Mouse (Mus musculus): Measurements from ENCODE around the gene Crb1. TPM values are rescaled to one million over a fixed set of nuclear protein-coding genes. Genes with fewer than 3 reads are reported as not detected.

Gene Crb1
- polyA plus RNA-seq, 1 experiment from 2014 or later = not detected

DNA sequence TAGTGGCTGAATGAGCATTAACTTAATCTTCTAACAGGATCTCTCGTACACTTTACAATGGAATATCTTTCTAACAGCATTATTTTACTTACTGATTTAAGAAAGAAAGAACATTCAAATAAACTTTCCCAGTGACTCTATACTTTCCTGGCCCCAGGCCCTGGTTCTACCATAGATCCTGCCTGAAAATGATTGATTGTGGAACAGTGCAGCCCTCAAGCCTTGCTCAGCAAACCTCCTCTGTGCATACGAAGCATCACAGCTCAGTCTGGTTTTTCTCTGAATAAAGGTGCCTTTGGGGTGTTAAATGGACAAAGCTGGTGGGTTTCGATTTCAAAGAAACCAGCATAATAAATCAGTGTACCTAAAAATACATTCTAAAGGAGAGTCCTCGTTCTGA is 153.1 kb downstream of the Crb1 start:
- Histone ChIP-seq H3K4me3 (ENCODE audit: inconsistent target) (no peak overlapping the region), H3K36me3 (ENCODE audit: inconsistent target) (no peaks in the 10 kb centered on the region), H3K79me2 (ENCODE audit: inconsistent target) (no peaks in the 10 kb centered on the region), H3K27ac (no peak overlapping the region)
- WGBS (ENCODE audit: missing documents) = 90% methylated on average over 4 of the region's 4 CpGs

DNA sequence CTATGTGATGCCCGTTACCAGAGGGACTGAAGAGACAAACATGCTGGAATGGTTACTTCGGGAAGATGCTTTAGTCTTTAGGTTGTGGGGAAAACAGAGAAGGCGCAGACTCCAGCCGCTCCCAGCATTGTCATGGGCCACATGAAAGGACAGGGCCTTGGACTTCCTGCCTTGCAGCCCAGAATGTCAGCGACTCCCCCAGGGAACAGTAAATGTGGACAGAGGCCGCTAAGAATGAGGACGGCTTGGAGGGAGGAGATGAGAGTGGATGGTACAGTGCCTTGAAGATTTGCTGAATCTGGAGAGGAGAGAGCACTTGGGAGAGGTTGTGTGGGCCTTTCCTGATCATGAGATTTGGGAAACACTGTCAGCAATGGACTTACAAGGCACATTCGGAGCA is 161.6 kb downstream of the Crb1 start:
- H3K79me2 ChIP-seq (ENCODE audit: inconsistent target) = no peaks in the 10 kb centered on the region
- H3K4me3 ChIP-seq (ENCODE audit: inconsistent target) = no peak overlapping the region
- WGBS (ENCODE audit: missing documents) = 71% methylated on average over 8 of the region's 8 CpGs
- H3K27ac ChIP-seq = no peak overlapping the region
- H3K36me3 ChIP-seq (ENCODE audit: inconsistent target) = no peaks in the 10 kb centered on the region

DNA sequence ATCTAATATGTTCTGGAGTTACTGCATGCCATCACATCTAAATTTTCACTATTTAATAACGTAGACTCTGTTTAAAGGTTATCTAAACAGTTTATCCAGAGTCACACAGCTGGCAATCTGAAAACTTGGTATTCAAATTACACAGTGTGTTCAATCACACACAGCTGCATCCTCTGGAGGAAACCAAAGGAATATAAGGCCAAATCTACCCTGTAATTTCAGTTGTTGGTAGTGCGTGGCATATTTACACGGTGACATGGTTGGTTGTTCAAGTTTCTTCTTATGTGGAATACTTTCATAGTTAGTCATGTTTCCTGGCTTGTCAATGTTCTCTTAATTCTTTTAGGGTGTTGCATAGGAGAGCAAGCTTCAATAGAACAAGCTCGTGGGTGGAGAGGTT is 166.4 kb downstream of the Crb1 start:
- H3K27ac ChIP-seq = no peak overlapping the region
- H3K4me3 ChIP-seq (ENCODE audit: inconsistent target) = no peak overlapping the region
- no peaks in the 10 kb centered on the region for H3K36me3 ChIP-seq (ENCODE audit: inconsistent target)
- 71% methylated on average over 4 of the region's 4 CpGs for WGBS (ENCODE audit: missing documents)
- no peaks in the 10 kb centered on the region for H3K79me2 ChIP-seq (ENCODE audit: inconsistent target)

DNA sequence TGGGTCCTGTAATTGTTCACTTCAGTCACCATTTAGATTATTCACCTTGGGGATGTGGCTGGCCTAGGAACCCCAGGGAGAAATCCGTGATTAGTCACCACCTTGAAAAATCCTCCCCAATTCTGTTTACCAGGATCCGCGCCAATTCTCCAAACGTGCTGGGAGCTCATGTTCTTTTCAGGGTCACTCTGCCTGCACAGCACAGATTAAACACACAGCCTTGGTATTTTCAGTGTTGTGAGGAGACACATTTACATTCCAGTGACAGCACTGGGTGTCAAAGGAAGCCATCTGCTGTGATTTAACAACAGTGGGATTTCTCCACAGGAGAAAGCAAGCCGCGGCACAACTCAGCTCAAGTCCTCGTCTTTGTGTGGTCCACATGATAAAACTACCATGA is 167.1 kb downstream of the Crb1 start:
- WGBS (ENCODE audit: missing documents) = 88% methylated on average over 7 of the region's 7 CpGs
- no peaks in the 10 kb centered on the region for H3K36me3 ChIP-seq (ENCODE audit: inconsistent target)
- no peak overlapping the region for H3K4me3 ChIP-seq (ENCODE audit: inconsistent target)
- no peaks in the 10 kb centered on the region for H3K79me2 ChIP-seq (ENCODE audit: inconsistent target)
- no peak overlapping the region for H3K27ac ChIP-seq

DNA sequence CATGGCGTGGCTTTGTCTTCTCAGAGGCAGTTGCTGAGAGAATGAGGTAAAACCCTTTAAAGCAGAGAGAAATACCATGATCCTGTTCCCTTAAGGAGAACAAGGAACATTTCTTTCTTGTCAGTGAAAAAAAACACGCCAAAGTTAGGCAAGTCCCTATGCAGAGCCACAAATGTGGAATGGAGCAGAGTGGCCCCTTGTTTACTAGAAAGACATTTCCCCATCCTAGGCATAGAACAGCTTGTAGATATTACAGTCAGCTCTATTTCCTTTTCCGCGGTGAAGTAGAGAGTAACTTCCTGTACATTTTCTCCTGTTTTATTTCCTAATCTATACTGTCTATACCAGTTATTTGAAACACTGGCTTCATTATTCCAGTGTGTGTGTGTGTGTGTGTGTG is 170.6 kb downstream of the Crb1 start:
- Histone ChIP-seq H3K4me3 (ENCODE audit: inconsistent target) (no peak overlapping the region), H3K27ac (no peak overlapping the region), H3K36me3 (ENCODE audit: inconsistent target) (no peaks in the 10 kb centered on the region), H3K79me2 (ENCODE audit: inconsistent target) (no peaks in the 10 kb centered on the region)
- 28% methylated on average over 4 of the region's 4 CpGs for WGBS (ENCODE audit: missing documents)

DNA sequence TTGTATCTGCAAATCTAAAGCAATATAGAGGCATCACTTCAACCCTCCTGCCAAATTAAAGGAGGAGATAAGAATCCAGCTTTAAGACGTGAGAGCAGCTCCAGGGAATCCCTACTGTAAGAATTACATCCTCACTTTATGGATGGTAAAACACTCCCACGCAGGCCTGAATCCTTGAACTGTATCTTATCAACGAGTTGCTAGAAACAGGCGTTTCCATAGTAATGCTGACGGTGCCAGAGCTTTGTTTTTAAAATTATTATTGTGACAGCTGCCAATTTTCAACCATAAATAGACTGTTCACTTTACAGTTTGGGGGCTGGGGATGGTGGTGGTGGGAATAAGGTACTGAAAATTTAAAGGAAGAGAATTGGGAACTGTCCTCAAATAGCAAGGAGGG is 173.9 kb downstream of the Crb1 start:
- no peak overlapping the region for H3K4me3 ChIP-seq (ENCODE audit: inconsistent target)
- 95% methylated on average over 5 of the region's 5 CpGs for WGBS (ENCODE audit: missing documents)
- no peaks in the 10 kb centered on the region for H3K36me3 ChIP-seq (ENCODE audit: inconsistent target)
- H3K79me2 ChIP-seq (ENCODE audit: inconsistent target) = no peaks in the 10 kb centered on the region
- H3K27ac ChIP-seq = no peak overlapping the region

DNA sequence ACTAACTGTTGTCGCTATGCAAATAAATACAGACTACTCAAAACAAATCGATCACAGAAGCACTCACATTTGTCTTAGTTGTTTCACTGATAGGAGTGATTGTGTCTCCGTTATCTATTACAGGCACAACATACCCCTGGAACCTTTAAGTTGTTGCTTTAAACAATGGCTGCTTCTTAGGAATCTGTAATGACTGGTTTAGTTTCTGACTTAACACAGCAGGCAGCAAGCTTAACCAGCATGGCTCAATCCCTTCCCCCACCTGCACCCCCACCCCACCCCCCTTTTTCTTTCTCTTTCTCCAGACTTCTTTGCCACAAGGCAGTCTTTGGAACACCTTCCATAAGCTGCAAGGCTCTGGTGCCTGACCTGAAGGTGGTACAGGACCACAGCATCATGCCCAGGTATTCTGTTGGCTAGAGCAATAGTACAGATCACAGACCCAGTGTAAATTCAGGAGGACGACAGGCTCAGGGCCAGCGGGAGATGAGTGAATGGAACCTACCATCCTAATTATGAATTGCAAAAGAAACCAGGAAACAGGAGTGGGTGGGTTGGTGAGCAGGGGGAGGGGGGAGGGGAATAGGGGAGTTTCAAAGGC is 182.4 kb downstream of the Crb1 start:
- 75% methylated on average over 5 of the region's 5 CpGs for WGBS (ENCODE audit: missing documents)
- H3K4me3 ChIP-seq (ENCODE audit: inconsistent target) = no peak overlapping the region

DNA sequence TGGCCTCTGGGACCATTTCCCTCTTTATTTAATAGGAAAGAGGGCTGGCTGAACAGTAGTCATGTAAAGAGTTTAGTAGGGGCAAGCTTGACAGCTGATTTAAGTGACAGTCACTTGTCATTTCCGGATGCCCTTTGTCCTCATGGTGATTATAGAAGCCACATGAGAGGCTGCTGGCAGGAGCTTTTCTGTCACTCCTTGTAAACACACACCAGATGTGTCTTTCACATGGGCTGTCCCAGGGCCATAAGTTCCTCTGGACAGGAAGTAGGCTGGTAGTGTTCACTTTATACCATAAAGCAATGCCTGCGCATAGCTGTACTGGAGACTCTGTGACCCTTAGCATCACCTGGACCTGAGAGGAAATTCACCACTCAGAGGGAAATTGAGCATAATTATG is 182.9 kb downstream of the Crb1 start:
- no peak overlapping the region for H3K27ac ChIP-seq
- no peak overlapping the region for H3K4me3 ChIP-seq (ENCODE audit: inconsistent target)
- 95% methylated on average over 2 of the region's 2 CpGs for WGBS (ENCODE audit: missing documents)
- no peaks in the 10 kb centered on the region for H3K36me3 ChIP-seq (ENCODE audit: inconsistent target)
- H3K79me2 ChIP-seq (ENCODE audit: inconsistent target) = no peaks in the 10 kb centered on the region

More for the DNA sequence above, 182.4 kb downstream of the Crb1 start:
- Histone ChIP-seq H3K79me2 (ENCODE audit: inconsistent target) (no peaks in the 10 kb centered on the region), H3K27ac (no peak overlapping the region), H3K36me3 (ENCODE audit: inconsistent target) (no peaks in the 10 kb centered on the region)

DNA sequence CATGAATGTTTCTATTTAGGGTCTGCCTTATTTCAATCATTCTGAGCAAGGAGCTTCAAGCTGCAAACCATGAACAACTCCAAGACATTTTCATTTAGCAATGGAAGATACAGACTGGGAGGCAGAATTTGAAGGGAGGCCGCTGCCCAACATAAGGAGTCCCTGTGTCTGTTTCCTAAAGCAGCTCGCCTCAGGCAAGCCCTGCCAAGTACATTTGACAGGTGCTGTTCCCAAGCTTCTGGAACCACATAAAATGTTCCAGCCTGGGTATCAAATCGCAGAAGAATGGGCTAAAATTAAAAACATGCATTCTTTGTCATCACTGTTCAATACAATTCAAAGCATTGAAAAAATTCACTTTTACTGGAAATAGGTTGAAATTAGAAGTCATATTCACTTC is 184.3 kb downstream of the Crb1 start:
- WGBS (ENCODE audit: missing documents) = 89% methylated on average over 3 of the region's 3 CpGs
- H3K4me3 ChIP-seq (ENCODE audit: inconsistent target) = no peak overlapping the region
- H3K36me3 ChIP-seq (ENCODE audit: inconsistent target) = no peaks in the 10 kb centered on the region

DNA sequence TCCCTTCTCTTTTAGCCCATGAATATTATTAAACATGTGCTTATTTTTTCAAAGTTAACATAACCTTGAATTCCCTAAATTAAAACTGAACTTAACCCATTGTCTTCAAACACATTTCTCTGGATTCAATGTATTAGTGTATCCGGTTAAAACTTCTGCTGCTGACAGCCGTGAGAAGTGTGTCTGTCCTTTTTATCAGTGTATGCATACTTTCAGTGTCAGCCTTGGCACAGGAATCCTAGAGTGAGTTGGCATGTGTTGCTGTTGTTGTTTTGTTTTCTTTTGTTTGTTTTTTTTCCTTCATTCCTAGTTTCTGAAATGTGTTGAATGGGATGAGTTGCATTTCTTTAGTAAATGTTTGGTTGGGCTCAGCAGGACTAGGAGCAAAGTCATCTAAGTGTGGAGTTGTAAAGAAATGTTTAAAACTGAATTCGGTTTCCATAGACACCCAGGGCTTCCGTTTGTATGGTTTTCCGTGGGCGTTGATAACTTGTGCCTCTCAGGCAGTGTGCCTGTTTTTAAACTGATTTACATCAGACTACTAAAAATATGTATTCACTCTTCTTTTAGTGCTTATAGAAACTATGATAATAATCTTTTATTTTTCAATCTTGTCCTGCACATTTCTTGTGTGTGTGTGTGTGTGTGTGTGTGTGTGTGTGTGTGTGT is 196.3 kb downstream of the Crb1 start:
- H3K79me2 ChIP-seq (ENCODE audit: inconsistent target) = no peaks in the 10 kb centered on the region

More for the DNA sequence above, 184.3 kb downstream of the Crb1 start:
- no peaks in the 10 kb centered on the region for H3K79me2 ChIP-seq (ENCODE audit: inconsistent target)
- H3K27ac ChIP-seq = no peak overlapping the region

DNA sequence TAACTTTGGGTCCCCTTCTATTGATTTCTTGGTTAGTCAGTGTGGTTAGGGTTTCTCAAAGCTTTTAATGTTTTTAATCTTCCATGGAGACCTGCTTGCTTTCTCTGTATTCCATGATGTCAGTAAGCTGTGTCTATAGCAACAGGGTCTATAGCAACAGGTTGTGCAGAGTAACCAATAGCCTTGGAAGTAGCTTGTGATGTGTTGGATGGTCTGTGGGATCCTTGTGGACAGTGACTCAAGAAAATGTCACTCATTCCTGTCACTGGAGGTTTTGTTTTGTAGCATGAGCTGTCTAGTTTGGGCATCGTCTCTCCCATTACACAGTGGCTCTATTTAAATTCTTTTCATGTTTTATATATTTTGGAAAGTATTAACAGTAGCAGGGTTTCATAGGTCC is 197.2 kb downstream of the Crb1 start:
- no peaks in the 10 kb centered on the region for H3K79me2 ChIP-seq (ENCODE audit: inconsistent target)
- no peak overlapping the region for H3K27ac ChIP-seq
- peaks cover 5% of the 10 kb centered on the region; the same call in 1 of the 2 replicates for H3K36me3 ChIP-seq (ENCODE audit: inconsistent target)
- H3K4me3 ChIP-seq (ENCODE audit: inconsistent target) = no peak overlapping the region
- WGBS (ENCODE audit: missing documents) = 100% methylated on average over 1 of the region's 1 CpGs

More for the DNA sequence above, 196.3 kb downstream of the Crb1 start:
- peaks cover 5% of the 10 kb centered on the region; the same call in 1 of the 2 replicates for H3K36me3 ChIP-seq (ENCODE audit: inconsistent target)
- 69% methylated on average over 6 of the region's 6 CpGs for WGBS (ENCODE audit: missing documents)
- H3K27ac ChIP-seq = no peak overlapping the region
- H3K4me3 ChIP-seq (ENCODE audit: inconsistent target) = no peak overlapping the region

DNA sequence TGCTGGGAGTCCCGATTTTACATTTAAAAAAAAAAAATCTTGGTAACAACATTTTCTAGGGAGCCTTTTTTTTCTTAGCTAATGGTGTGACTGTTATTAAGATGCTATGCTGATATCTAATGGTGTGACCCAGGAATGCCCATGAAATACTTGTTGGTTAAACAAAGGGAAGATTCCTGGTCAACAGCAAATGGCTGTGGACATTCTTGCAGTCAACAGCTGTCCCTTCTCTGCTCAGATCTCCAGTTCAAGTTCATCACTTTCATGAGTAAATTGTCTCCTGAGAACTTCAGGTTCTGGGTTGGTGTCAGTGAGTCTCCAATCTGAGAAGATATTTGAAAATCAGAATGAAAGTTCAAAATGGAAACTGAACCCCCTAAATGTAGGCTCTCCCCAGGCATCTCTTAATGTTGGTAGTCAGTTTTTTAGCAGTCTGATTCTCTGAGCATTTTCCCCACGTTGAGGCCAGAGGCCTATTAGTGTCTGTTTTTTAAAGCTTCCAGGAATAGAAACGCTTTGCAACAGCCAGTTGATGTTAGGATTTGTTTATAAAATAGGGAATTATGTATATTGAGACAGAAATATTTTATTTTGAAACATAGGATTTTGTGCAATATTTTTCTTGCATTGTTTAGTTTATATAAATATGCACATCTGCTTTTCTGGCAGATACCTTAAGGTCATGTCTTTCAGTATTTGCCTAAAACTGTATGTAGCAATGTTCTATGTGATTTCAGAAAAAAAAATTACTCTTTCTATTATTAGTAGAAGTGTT is 202.7 kb downstream of the Crb1 start:
- WGBS (ENCODE audit: missing documents) = 86% methylated on average over 3 of the region's 3 CpGs
- no peak overlapping the region for H3K4me3 ChIP-seq (ENCODE audit: inconsistent target)
- H3K79me2 ChIP-seq (ENCODE audit: inconsistent target) = no peaks in the 10 kb centered on the region
- no peak overlapping the region for H3K27ac ChIP-seq
- peaks cover 46% of the 10 kb centered on the region for H3K36me3 ChIP-seq (ENCODE audit: inconsistent target)

DNA sequence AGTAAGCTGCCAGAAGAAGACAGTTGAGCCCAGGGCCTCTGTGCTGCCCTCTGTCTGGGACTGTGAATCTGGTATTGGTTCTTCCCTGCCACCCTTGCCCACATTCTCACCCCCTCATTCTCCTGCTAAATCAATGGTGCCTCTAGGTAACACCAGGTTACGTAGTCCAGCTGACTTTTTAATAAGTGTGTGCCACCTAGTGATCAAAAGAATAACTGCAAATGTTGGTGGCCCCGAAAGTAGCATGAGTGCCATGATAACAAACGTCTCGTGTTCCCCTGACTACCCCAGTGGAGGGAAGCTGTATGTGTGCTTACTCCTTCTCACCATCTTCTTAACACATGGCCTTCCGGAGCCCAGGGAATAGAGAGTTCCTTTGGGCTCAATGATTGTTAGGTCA is 214.1 kb downstream of the Crb1 start:
- no peak overlapping the region for H3K27ac ChIP-seq
- WGBS (ENCODE audit: missing documents) = 65% methylated on average over 5 of the region's 5 CpGs
- no peaks in the 10 kb centered on the region for H3K79me2 ChIP-seq (ENCODE audit: inconsistent target)
- peaks cover 29% of the 10 kb centered on the region; the same call in 1 of the 2 replicates for H3K36me3 ChIP-seq (ENCODE audit: inconsistent target)
- no peak overlapping the region for H3K4me3 ChIP-seq (ENCODE audit: inconsistent target)

DNA sequence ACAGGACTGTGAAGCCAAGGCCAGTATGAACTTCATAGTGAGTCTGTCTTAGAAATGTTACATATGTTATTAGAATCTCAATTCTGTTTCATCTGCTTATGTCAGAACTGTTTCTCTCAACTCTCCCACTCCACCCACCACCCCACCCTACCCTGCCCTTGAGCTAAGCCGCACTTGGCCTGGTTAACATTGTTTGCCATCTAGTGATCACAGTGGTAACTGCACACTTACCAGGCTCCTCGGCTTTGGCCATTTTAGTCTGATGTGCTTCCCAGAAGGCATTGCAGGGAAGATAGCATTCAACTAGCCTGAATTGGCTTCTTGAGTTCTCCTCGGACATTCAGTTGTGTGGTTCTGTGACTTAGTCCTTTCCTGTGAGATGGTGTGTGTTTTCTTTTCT is 215.3 kb downstream of the Crb1 start:
- H3K36me3 ChIP-seq (ENCODE audit: inconsistent target) = peaks cover 19% of the 10 kb centered on the region; the same call in 1 of the 2 replicates
- H3K27ac ChIP-seq = no peak overlapping the region
- H3K79me2 ChIP-seq (ENCODE audit: inconsistent target) = no peaks in the 10 kb centered on the region
- no peak overlapping the region for H3K4me3 ChIP-seq (ENCODE audit: inconsistent target)
- 71% methylated on average over 3 of the region's 3 CpGs for WGBS (ENCODE audit: missing documents)

DNA sequence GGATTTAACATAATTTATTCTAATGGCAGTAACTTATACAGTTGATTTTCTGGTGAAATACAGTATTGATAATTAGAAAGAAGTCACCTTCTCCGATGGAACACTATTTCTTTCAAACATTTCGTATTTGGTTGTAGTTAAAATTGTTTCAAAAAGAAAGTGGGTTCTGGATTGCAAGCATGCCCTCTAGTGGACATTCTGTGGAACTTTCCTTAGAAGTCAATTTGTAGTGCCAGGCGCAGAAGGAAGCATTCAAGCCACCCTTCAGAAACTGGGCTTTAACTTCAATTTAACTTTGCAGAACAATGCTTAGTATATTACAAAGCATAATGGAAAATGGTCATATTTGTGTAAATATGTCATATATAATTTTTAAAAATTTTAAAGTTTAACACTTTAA is 220.5 kb downstream of the Crb1 start:
- Histone ChIP-seq H3K4me3 (ENCODE audit: inconsistent target) (no peak overlapping the region), H3K36me3 (ENCODE audit: inconsistent target) (peaks cover 2% of the 10 kb centered on the region; the same call in 1 of the 2 replicates), H3K27ac (no peak overlapping the region), H3K79me2 (ENCODE audit: inconsistent target) (no peaks in the 10 kb centered on the region)
- WGBS (ENCODE audit: missing documents) = 23% methylated on average over 3 of the region's 3 CpGs

Measured in macrophage (primary cell).